Mouse (Mus musculus) retina, postnatal 1 day (tissue): ENCODE data around the gene Slc39a3.
A peak's percentile ranks its signal among the peaks of the same experiment; 100 is the strongest.
"Not testable (repeated sequence)": the region's sequence is repeated elsewhere in the genome, so short reads cannot be mapped to it uniquely, and the experiment has no call there.

Experiments used
- DNase-seq: peaks from one replicate; pipeline ENCODE4 v3.0.0-alpha.2; 2012

Gene Slc39a3

GRCm38 (mm10) chr10:81006005-81006677 is 31.1 kb downstream of the Slc39a3 start:
- no peak for DNase-seq

DNA sequence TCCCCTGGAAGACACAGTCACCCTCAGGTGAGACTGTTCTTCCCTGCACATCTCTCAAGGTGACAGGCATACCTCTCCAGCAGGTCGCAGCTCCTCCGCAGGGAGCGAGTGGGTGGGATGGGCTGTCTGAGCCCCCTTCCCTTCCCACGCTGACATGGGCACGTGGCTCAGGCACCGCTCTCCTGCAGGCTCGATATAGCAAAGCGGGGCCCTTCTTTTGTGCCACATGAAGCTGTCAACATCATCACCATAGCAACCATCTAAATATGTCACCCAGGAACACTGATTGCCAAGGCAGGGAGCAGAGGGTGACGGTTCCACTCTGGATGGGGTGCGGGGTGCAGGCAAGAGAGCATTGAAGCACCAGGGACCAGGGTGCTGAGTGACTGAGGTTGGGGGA is 36.1 kb downstream of the Slc39a3 start:
- peak; percentile 44 for DNase-seq

- DNase-seq: no peak
These were observed 36.8 kb downstream of the Slc39a3 start for GRCm38 (mm10) chr10:81000197-81001062.

GRCm38 (mm10) chr10:80999362-81000196 is 37.6 kb downstream of the Slc39a3 start:
- DNase-seq: peak; percentile 92

- peak; percentile 69 for DNase-seq
These were observed 38.4 kb downstream of the Slc39a3 start for GRCm38 (mm10) chr10:80998778-80999177.

DNA sequence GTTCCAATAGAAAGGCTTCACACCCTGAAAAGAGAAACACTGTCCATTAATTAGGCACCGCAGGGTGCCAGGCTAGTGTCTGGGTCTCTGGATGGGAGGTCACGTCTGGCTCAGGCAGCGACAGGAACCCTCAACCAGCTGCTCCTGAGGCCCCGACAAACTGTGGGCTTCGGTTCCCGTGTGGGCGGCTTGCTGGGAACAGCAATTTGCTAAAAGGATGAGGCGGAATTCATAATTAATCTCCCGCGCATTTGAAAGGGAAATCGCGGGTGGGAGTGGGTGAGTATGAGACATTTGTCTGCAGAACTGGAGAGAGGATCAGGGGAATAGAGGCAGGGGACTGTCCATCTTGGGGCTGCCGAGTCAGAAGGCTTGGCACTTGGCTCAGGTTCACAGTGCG is 39.2 kb downstream of the Slc39a3 start:
- peak; percentile 35 for DNase-seq

DNA sequence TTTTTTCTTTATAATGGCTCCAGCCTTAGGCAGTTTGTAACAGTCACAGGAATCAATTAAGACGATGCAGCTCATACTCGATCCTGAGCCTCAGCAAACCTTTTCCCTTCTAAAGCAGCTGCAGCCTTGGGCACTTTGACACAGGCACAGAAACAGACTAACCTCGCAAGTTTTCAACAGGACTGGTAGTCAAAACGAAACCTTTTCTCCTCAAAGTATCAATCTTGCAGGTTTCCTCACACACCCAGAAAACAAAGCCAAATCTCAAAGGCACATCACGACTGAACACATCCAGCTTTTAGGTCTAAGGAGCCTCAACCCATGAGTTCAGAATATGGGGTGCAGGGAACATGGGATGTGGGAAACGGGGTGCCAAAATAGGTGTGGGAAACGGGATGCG is 39.9 kb downstream of the Slc39a3 start:
- DNase-seq: no peak

DNA sequence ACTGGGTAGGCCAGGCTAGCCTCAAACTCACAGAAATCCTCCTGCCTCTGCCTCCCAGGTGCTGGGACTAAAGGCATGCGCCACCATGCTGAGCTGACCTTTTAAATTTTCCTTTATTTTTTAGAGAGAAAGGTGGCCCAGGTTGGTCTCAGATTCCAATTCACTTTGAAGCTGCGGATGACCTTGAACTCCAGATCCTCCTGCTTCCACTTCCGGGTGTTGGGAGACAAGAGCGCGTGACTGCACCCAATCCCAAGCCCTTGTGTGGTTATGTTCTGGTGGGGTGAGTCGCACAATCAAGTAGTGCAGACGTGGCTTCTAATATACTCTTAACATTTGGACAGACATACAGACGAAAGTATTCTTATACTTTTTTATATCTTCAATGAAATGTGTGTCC is 40.7 kb downstream of the Slc39a3 start:
- DNase-seq: no peak

DNA sequence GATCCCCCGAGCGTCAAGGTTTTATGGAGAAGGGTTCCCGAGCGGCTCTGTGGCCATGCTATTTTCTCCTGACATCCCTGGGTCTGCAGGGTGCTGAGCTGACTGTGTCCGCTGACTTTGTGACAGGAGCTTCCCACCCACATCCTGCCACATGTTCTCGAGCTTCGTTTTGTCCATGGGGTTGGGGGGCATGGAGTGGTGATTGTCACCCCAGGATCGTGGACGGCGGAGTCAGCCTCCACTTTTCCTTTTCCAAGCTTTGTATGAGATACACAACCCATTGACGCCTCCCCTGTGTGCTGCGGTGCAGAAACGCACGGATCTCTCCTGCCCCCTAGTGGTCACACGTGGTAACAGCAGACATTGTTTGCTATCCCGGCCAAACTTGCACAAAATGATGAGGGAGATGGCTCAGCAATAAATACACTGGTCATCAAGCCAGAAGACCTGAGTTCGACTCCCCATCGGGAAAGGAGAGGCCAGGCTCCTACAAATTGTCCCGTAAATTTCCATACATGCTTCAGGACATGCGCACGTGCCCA is 42.1 kb downstream of the Slc39a3 start:
- DNase-seq: peak; percentile 88

GRCm38 (mm10) chr10:80994621-80995020 is 42.6 kb downstream of the Slc39a3 start:
- no peak for DNase-seq

DNA sequence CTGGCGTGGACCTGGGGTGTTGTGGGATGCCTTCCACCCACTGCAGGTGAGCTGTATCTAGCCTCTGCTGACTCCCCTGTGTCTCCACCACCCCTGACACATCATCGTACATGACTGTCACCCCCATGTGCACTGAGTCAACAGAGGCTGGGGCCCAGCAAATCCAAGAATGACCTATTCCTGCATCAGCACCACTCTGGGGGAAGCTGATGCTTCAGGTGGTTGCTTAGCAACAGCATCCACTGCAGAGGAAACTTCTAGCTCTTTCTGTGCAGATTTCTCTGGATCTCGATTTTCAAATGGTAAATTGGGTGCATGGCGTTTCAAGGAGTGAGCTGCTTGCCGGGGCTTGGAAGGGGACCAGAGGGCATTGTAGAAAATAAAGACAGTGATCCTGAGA is 44.0 kb downstream of the Slc39a3 start:
- no peak for DNase-seq

DNA sequence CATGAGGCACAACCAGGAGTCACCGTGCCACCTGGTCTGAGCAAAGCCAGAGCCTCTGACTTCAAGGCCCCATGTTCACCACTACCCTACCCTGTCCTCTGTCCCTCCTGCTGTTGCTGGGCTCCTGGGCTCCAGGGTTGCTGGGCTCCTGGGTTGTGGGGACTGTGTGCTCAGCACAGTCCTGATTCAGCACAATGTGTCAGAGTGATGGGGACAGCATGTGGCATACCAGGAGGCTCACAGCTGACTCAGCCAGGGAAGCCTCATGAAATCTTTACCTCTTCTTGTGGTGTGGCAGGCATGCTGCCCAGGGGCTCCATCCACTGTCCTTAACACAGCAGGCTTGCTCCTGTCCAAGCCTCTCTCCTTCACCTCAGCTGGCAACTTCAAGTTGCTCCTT is 45.3 kb downstream of the Slc39a3 start:
- DNase-seq: no peak

DNA sequence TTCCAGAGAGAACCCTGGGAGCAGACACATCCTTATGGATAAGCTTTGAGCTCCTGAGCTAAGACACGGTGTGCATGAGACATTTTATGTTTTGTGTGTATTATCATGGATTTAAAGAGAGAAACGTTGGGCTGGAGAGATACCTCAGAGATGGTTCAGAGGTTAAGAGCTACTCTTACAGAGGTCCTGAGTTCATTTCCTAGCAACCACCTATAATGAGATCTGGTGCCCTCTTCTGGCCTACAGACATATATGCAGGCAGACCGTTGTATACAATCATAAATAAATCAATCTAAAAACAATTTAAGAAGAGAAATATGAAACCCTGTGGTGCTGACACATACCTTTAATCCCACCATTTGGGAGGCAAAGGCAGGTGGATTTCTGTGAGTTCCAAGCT is 46.2 kb downstream of the Slc39a3 start:
- no peak for DNase-seq

DNA sequence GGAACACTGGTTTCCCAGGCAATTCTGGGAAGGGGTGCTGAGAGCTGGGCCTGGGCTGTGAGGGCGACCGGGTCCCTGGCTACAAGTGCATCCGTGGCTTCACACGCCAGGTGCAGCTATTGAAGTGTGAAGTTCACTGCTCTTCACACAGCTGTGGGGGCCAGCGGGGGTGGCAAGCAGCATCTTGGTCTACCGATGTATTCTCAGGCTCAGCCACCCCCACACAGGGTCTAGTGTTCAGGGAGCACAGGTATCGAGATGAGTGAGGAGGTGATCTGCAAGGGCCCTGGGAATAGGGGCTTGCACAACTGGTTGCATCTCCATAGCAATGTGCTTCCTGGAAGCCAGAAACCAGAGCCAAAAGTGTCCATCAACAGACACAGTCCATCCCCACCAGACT is 46.8 kb downstream of the Slc39a3 start:
- no peak for DNase-seq

- not testable (repeated sequence) for DNase-seq
These were observed 47.4 kb downstream of the Slc39a3 start for GRCm38 (mm10) chr10:80989854-80990253.

DNA sequence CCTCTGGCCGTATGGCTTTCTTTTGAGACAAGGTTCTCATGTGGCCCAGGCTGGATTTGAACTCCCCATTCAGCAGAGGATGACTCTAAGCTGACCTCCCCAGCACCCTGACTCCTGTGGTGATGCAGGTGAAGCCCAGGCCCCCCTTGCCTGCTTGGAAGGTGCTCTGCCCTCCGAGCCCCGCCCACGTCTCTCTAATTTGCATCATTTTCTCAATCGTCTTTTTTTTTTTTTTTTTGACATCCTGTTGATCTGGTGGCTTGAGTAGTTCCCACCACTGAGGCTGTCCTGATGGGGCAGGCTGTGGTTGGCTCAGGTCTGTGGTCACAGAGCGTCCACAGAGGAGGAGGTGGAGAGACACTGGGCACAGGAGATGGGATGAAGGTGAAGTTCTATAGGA is 47.8 kb downstream of the Slc39a3 start:
- no peak for DNase-seq

GRCm38 (mm10) chr10:80987709-80988441 is 49.4 kb downstream of the Slc39a3 start:
- DNase-seq: peak; percentile 87

DNA sequence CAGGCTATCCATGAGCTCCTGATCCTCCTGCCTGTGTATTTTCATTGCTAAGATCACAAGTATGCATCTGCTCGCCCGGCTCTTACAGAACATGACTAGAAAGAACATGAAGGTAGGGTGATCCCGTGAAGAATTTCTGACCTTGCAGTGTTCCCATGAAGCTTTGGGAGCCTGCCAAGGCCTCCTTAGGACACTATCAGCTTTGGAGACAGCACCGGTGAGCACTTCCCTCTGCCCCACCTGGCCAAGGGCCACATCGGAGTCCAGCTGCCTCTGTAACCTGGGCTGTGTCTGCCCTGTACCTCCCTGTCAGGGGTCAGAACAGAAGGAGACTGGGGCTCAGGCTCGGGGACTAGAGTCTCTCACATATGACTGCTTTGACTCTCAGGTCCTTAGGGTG is 50.5 kb downstream of the Slc39a3 start:
- DNase-seq: no peak

- no peak for DNase-seq
These were observed 51.1 kb downstream of the Slc39a3 start for GRCm38 (mm10) chr10:80985970-80986701.

- no peak for DNase-seq
These were observed 51.8 kb downstream of the Slc39a3 start for GRCm38 (mm10) chr10:80985241-80985969.

DNA sequence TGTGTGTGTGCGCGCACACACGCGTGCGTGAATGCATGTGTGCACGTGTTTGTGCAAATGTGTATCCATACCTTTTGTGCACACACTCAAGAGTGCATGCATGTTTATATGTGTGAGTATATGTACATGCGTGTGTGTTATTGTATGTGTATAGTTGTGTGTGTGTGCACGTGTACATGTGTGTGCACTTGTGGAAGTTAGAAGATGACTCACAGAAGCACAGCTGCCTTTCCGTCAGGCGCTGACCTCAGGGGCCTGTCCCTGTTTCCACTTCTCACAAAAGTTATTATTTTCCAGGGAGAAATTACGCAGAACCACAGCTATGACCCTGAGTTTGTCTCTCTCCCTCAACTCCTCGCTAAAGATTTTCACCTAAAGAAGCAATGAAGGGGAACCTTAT is 53.0 kb downstream of the Slc39a3 start:
- no peak for DNase-seq
